Mouse (Mus musculus) small intestine, adult 2 months (tissue): ENCODE measurements at regions not wholly inside any gene's neighbourhood (a gene's known extent, or its start where the extent isn't known, plus 50 kb on each side); places are given as distances from the start of the nearest gene placed in this dataset.

Experiments used
- CTCF ChIP-seq: fragments of 200-500 bp; IDR thresholded peaks from 2 replicates; pipeline ENCODE4 v1.5.1; 2012; ENCODE audit warnings: low read depth, mild to moderate bottlenecking, control low read depth, inconsistent platforms, low read length, moderate library complexity, mixed read lengths; ENCODE audit not compliant: insufficient replicate concordance, insufficient read length; ENCODE audit errors: extremely low read depth
- POLR2A ChIP-seq: fragments of 200-500 bp; IDR thresholded peaks from 2 replicates; pipeline ENCODE4 v1.6.1; 2012; ENCODE audit warnings: low read depth, mild to moderate bottlenecking, control low read depth, inconsistent platforms, low read length, moderate library complexity

GRCm38 (mm10) chr7:133509486-133509885, 92.5 kb downstream of the Tex36 start:
- no peak for TF ChIP-seq CTCF
- TF ChIP-seq POLR2A = no peak
